Mouse (Mus musculus) cerebellum, postnatal 4 days (tissue): ENCODE data around the gene Lrch2.
"Not testable (repeated sequence)": the region's sequence is repeated elsewhere in the genome, so short reads cannot be mapped to it uniquely, and the experiment has no call there.

ENCODE experiments used
- DNase-seq, 2 experiments: peaks; one replicate each; pipeline ENCODE4 v3.0.0; 2022; ENCODE audit warnings: low spot score in 2 of 2, mixed read lengths in 1 of 2

The Lrch2 gene

GRCm38 (mm10) chrX:147553421-147554201, at the start of gene Lrch2:
Lrch2 (minus strand) TSS chrX:147554081.
- DNase-seq, result peak; percentile 25 to 46

- no peak for DNase-seq
These were observed 12.7 kb downstream of the Lrch2 start for GRCm38 (mm10) chrX:147540934-147541870.

GRCm38 (mm10) chrX:147538377-147538776, 15.5 kb downstream of the Lrch2 start:
- DNase-seq, result no peak

GRCm38 (mm10) chrX:147537117-147537516, 16.8 kb downstream of the Lrch2 start:
- not testable (repeated sequence) for DNase-seq

GRCm38 (mm10) chrX:147535616-147536015, 18.3 kb downstream of the Lrch2 start:
- no peak for DNase-seq

- DNase-seq, result no peak
These were observed 22.2 kb downstream of the Lrch2 start for GRCm38 (mm10) chrX:147531675-147532074.

- no peak for DNase-seq
These were observed 26.2 kb downstream of the Lrch2 start for GRCm38 (mm10) chrX:147527646-147528172.

- no peak for DNase-seq
These were observed 64.3 kb downstream of the Lrch2 start for GRCm38 (mm10) chrX:147489551-147489950.

- DNase-seq, result not testable (repeated sequence)
These were observed 100.3 kb downstream of the Lrch2 start, which contains the start of gene Vmn1r239-ps for GRCm38 (mm10) chrX:147453610-147454009. Vmn1r239-ps (minus strand) TSS chrX:147453710.

GRCm38 (mm10) chrX:147443386-147443785, 110.5 kb downstream of the Lrch2 start:
- DNase-seq, result no peak

GRCm38 (mm10) chrX:147435400-147435799, 118.5 kb downstream of the Lrch2 start:
- no peak for DNase-seq

GRCm38 (mm10) chrX:147429753-147430152, 124.1 kb downstream of the Lrch2 start:
- no peak for DNase-seq

GRCm38 (mm10) chrX:147429129-147429528, 124.8 kb downstream of the Lrch2 start, which contains the start of gene Il13ra2:
Il13ra2 (minus strand) TSS chrX:147429192.
- no peak for DNase-seq
